Mouse (Mus musculus): Measurements from ENCODE around the gene N4bp2l2.

GRCm38 (mm10) chr5:150599301-150600294 lies 66.4 kb downstream of the N4bp2l2 start:
- TF ChIP-seq POLR2A (IDR thresholded peaks at IDR 0.05; ENCODE audit: extremely low read depth, insufficient read depth, low read length) = no peak
- TF ChIP-seq CTCF (IDR thresholded peaks at IDR 0.05; ENCODE audit: extremely low read depth, insufficient read depth, low read length) = no peak
